Mouse (Mus musculus): ENCODE measurements around the gene Mapk10. TPM values are rescaled to one million over a fixed set of nuclear protein-coding genes. Genes with fewer than 3 reads are reported as not detected.

Mapk10 gene
- total and polyA plus RNA-seq, 3 experiments = 0.27 TPM; not detected in 2

DNA sequence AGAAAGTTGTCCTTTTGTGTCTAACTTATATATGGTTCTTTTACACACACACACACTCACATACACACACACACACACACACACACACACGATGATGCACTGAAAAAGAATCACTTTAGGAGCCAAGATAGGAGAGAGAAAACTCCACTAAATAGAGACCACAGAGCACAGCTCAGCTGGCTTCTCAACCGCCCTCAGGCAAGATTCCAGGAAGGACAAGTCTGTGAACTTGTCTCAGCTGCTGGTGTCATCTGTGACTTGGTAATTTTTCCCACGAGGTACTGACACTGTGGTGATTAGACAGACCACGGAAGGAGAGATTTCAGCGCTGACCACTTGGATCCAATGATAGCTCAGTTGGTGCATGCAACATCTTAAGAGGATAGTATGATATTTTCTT lies 310.0 kb downstream of the Mapk10 start:
- no peaks in the 10 kb centered on the region for H3K36me3 ChIP-seq (replicated peaks)
- H3K9me3 ChIP-seq (replicated peaks) = peaks cover 56% of the 10 kb centered on the region
- no peak overlapping the region for H3K4me3 ChIP-seq (ENCODE audit: low read depth, low read length)
- no peaks in the 10 kb centered on the region for H3K4me1 ChIP-seq (ENCODE audit: insufficient read depth, low read depth, low read length)
- ATAC-seq (ENCODE audit: extremely low read depth, insufficient number of reproducible peaks, low FRiP score, poor library complexity, severe bottlenecking) = no peak
- H3K27me3 ChIP-seq (ENCODE audit: insufficient read depth, low read length) = no peaks in the 10 kb centered on the region
- TF ChIP-seq CTCF (IDR thresholded peaks at IDR 0.05; ENCODE audit: low read depth, low read length) = no peak
- TF ChIP-seq TAL1 (conservative IDR thresholded peaks at IDR 0.05; ENCODE audit: low read depth, low read length) = no peak
- no peak for TF ChIP-seq GATA2 (IDR thresholded peaks at IDR 0.05; ENCODE audit: borderline replicate concordance, low read depth, low read length)
- no peak for TF ChIP-seq GATA1 (IDR thresholded peaks at IDR 0.05; ENCODE audit: borderline replicate concordance, low read length)
- DNase-seq (ENCODE audit: low spot score) = no peak

DNA sequence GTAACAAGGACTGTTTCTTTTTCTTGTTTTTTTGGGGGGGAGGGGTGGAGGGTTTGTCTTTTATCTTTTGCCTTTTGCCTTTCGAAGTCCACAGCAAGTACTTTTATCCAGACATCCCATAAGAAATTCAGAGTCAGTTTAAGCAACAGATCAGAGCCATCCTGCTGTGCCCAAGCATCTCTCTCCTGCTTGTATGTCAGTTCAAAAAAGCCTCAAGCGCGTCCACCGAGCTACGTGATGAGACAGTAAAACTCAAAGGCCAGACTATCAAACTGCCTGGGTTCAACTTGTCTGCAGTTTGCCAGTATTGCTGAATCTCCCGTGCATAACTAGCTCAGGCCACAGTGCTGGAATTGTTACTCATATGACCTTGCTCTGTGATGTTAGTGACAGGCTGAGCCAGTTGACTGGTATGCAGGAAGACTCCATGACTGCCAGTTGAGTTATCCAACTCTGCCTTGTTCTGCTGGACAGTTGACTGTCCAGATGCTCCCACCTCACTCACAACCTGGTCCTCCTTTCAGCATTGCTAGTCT lies 311.4 kb downstream of the Mapk10 start:
- DNase-seq (ENCODE audit: low spot score) = no peak
- no peak for TF ChIP-seq CTCF (IDR thresholded peaks at IDR 0.05; ENCODE audit: low read depth, low read length)
- TF ChIP-seq GATA2 (IDR thresholded peaks at IDR 0.05; ENCODE audit: borderline replicate concordance, low read depth, low read length) = no peak
- no peak for TF ChIP-seq GATA1 (IDR thresholded peaks at IDR 0.05; ENCODE audit: borderline replicate concordance, low read length)
- TF ChIP-seq POLR2AphosphoS5 (IDR thresholded peaks at IDR 0.05; ENCODE audit: insufficient replicate concordance, low read depth, low read length) = no peak
- no peak for TF ChIP-seq TAL1 (conservative IDR thresholded peaks at IDR 0.05; ENCODE audit: low read depth, low read length)
- Histone ChIP-seq H3K27me3 (ENCODE audit: insufficient read depth, low read length) (no peaks in the 10 kb centered on the region), H3K9me3 (replicated peaks) (peaks cover 53% of the 10 kb centered on the region), H3K4me3 (ENCODE audit: low read depth, low read length) (no peak overlapping the region), H3K4me1 (ENCODE audit: insufficient read depth, low read depth, low read length) (no peaks in the 10 kb centered on the region), H3K36me3 (replicated peaks) (no peaks in the 10 kb centered on the region)
- no peak for ATAC-seq (ENCODE audit: extremely low read depth, insufficient number of reproducible peaks, low FRiP score, poor library complexity, severe bottlenecking)

DNA sequence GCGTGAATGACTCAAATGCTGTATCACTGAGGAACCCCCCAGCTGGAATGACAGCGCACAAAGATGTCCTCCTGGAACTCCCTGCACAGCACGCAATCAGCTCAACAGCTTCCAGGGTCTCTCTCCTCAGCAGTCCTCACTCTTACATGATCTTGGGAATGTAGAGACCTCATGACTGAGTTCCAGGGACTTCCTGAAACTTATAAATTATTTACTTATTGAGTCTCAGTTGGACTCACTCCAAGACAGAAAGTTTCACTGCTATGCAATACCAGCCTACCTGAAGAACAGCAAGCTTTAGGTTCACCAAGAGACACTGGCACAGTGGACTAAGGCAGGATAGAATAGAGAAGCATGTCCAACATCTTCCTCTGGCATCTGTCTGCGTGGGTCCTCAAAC lies 312.8 kb downstream of the Mapk10 start:
- no peak overlapping the region for H3K4me3 ChIP-seq (ENCODE audit: low read depth, low read length)
- no peak for ATAC-seq (ENCODE audit: extremely low read depth, insufficient number of reproducible peaks, low FRiP score, poor library complexity, severe bottlenecking)
- DNase-seq (ENCODE audit: low spot score) = no peak
- TF ChIP-seq TAL1 (conservative IDR thresholded peaks at IDR 0.05; ENCODE audit: low read depth, low read length) = no peak
- no peak for TF ChIP-seq POLR2AphosphoS5 (IDR thresholded peaks at IDR 0.05; ENCODE audit: insufficient replicate concordance, low read depth, low read length)
- no peak for TF ChIP-seq CTCF (IDR thresholded peaks at IDR 0.05; ENCODE audit: low read depth, low read length)
- no peaks in the 10 kb centered on the region for H3K4me1 ChIP-seq (ENCODE audit: insufficient read depth, low read depth, low read length)
- H3K9me3 ChIP-seq (replicated peaks) = peaks cover 53% of the 10 kb centered on the region
- no peaks in the 10 kb centered on the region for H3K27me3 ChIP-seq (ENCODE audit: insufficient read depth, low read length)
- no peaks in the 10 kb centered on the region for H3K36me3 ChIP-seq (replicated peaks)

DNA sequence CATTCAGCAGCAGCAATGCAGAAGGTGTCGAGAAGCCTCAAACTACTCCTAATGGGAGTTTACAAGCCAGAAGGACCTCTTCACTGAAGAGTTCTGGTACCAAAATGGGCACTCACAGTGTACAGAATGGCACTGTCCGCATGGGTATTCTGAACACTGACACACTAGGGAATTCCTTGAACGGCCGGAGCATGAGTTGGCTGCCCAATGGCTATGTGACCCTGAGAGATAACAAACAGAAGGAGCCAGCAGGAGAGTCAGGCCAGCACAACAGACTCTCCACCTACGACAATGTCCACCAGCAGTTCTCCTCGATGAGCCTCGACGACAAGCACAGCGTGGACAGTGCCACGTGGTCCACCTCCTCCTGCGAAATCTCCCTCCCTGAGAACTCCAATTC lies 318.9 kb downstream of the Mapk10 start:
- no peak for ATAC-seq (ENCODE audit: extremely low read depth, insufficient number of reproducible peaks, low FRiP score, poor library complexity, severe bottlenecking)
- Histone ChIP-seq H3K4me3 (ENCODE audit: low read depth, low read length) (no peak overlapping the region), H3K4me1 (ENCODE audit: insufficient read depth, low read depth, low read length) (no peaks in the 10 kb centered on the region), H3K27me3 (ENCODE audit: insufficient read depth, low read length) (no peaks in the 10 kb centered on the region), H3K9me3 (replicated peaks) (peaks cover 49% of the 10 kb centered on the region), H3K36me3 (replicated peaks) (no peaks in the 10 kb centered on the region)
- no peak for TF ChIP-seq GATA1 (IDR thresholded peaks at IDR 0.05; ENCODE audit: borderline replicate concordance, low read length)
- no peak for TF ChIP-seq POLR2AphosphoS5 (IDR thresholded peaks at IDR 0.05; ENCODE audit: insufficient replicate concordance, low read depth, low read length)
- no peak for TF ChIP-seq GATA2 (IDR thresholded peaks at IDR 0.05; ENCODE audit: borderline replicate concordance, low read depth, low read length)
- no peak for TF ChIP-seq CTCF (IDR thresholded peaks at IDR 0.05; ENCODE audit: low read depth, low read length)
- no peak for TF ChIP-seq TAL1 (conservative IDR thresholded peaks at IDR 0.05; ENCODE audit: low read depth, low read length)
- DNase-seq (ENCODE audit: low spot score) = no peak

DNA sequence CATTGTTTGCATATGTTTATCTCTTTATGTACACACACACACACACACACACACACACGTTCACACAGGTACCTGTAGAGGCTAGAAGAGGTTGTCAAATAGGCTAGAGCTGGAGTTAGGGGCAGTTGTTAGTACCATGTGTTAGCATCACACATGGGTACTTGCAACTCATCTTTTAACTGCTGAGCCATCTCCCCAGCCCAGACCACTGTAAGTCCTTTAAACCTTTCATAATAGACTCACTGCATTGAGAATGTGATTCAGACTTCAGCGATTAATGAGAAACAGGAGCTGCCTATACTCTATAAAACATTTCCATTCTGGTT lies 322.0 kb downstream of the Mapk10 start:
- Histone ChIP-seq H3K4me3 (ENCODE audit: low read depth, low read length) (no peak overlapping the region), H3K27me3 (ENCODE audit: insufficient read depth, low read length) (no peaks in the 10 kb centered on the region), H3K36me3 (replicated peaks) (no peaks in the 10 kb centered on the region), H3K4me1 (ENCODE audit: insufficient read depth, low read depth, low read length) (no peaks in the 10 kb centered on the region), H3K9me3 (replicated peaks) (peaks cover 32% of the 10 kb centered on the region)
- no peak for ATAC-seq (ENCODE audit: extremely low read depth, insufficient number of reproducible peaks, low FRiP score, poor library complexity, severe bottlenecking)
- DNase-seq (ENCODE audit: low spot score) = no peak
- no peak for TF ChIP-seq POLR2AphosphoS5 (IDR thresholded peaks at IDR 0.05; ENCODE audit: insufficient replicate concordance, low read depth, low read length)
- TF ChIP-seq GATA1 (IDR thresholded peaks at IDR 0.05; ENCODE audit: borderline replicate concordance, low read length) = no peak
- no peak for TF ChIP-seq GATA2 (IDR thresholded peaks at IDR 0.05; ENCODE audit: borderline replicate concordance, low read depth, low read length)
- TF ChIP-seq CTCF (IDR thresholded peaks at IDR 0.05; ENCODE audit: low read depth, low read length) = no peak
- TF ChIP-seq TAL1 (conservative IDR thresholded peaks at IDR 0.05; ENCODE audit: low read depth, low read length) = no peak

DNA sequence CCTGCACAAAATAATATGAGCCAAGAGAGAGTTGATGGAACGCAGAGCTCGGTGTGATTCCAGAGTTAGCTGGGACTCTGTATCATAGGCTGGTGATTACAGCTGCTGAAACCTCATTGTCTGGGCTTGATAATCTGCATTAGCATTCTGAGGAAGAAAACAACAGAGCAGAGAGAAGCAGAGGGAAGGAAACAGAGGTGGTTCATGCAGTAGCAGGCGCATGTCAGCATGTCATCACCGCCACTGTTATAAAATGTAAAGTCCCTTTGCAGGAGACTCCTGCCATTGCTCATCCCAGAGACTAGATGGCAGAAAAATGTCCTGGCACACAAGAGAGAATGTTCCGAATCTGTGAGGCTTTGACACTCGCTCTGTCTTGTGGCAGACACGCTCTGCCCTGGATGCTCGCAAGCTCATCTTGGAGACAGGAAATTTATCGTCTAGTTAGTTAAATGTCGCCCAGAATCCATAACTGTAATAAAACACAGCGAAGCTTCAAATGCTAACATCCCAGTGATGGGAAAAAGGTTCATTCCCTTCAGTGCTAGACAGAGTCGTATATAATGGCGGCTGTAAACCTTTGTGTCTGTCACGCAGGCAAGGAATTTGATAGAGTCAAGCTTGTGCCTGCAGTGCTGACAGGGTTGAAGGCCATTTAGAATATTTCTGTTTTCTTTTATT lies 322.5 kb downstream of the Mapk10 start:
- Histone ChIP-seq H3K27me3 (ENCODE audit: insufficient read depth, low read length) (no peaks in the 10 kb centered on the region), H3K9me3 (replicated peaks) (peaks cover 30% of the 10 kb centered on the region), H3K36me3 (replicated peaks) (no peaks in the 10 kb centered on the region), H3K4me1 (ENCODE audit: insufficient read depth, low read depth, low read length) (no peaks in the 10 kb centered on the region), H3K4me3 (ENCODE audit: low read depth, low read length) (no peak overlapping the region)
- TF ChIP-seq GATA2 (IDR thresholded peaks at IDR 0.05; ENCODE audit: borderline replicate concordance, low read depth, low read length) (no peak), POLR2AphosphoS5 (IDR thresholded peaks at IDR 0.05; ENCODE audit: insufficient replicate concordance, low read depth, low read length) (no peak), GATA1 (IDR thresholded peaks at IDR 0.05; ENCODE audit: borderline replicate concordance, low read length) (no peak), TAL1 (conservative IDR thresholded peaks at IDR 0.05; ENCODE audit: low read depth, low read length) (no peak), CTCF (IDR thresholded peaks at IDR 0.05; ENCODE audit: low read depth, low read length) (no peak)
- ATAC-seq (ENCODE audit: extremely low read depth, insufficient number of reproducible peaks, low FRiP score, poor library complexity, severe bottlenecking) = no peak
- DNase-seq (ENCODE audit: low spot score) = no peak

Measured in G1E (cell line).